ENCODE assay signal across 25 mouse cellular contexts in genomic region chr7:30993986-30994385, GRCm38 (mm10). TPM values are rescaled to one million over a fixed set of nuclear protein-coding genes. Genes with fewer than 3 reads are reported as not detected.
A peak's percentile ranks its signal among the peaks of the same experiment; 100 is the strongest.
DNase-seq lines count a peak whose midpoint lies in the region; ATAC-seq and TF ChIP-seq lines count a peak whose summit lies in the region.
"Had no signal": no experiment of that assay in that cellular context is flagged by ENCODE, and none has a peak within 500 bp of the region (broad histone marks: within the 10 kb centered on the region; RNA-seq: fewer than 3 reads in every experiment).

No protein-coding gene starts in this region.

- no peaks in the 10 kb centered on the region for H3K4me1 ChIP-seq in hindbrain, postnatal 0 days (ENCODE audit: insufficient read depth, low read length)
- no peaks in the 10 kb centered on the region for H3K4me1 ChIP-seq in hindbrain, embryonic 13.5 days (replicated peaks)
- H3K4me1 ChIP-seq in limb, embryonic 14.5 days (ENCODE audit: control insufficient read depth, insufficient read depth, low read length), result no peaks in the 10 kb centered on the region
- H3K4me1 ChIP-seq: embryonic facial prominence, embryonic 12.5 days; forebrain, embryonic 10.5 days had no signal

- DNase-seq in cerebellum, adult 9-10 months, result peak; percentile 24
- DNase-seq in cerebellum, adult 8-10 months, result no peak
- DNase-seq in hindbrain, postnatal 0 days (ENCODE audit: low spot score), result peak; percentile 26
- peak; percentile 72 for DNase-seq in NIH3T3 (ENCODE audit: low read depth)
- peak; percentile 29 for DNase-seq in limb, embryonic 14.5 days (ENCODE audit: low spot score)
- DNase-seq in gastrocnemius, postnatal 4 days (ENCODE audit: low spot score in 2 of 2), result no peak
- DNase-seq: adrenal gland, adult 8-10 months; adrenal gland, postnatal 36 days; cerebellum, adult 11 months; embryo, embryonic 11 days; gastrocnemius, adult 2 months; gastrocnemius, postnatal 25 days; heart, adult 11 months; heart, postnatal 36 days; kidney, adult 11 months had no signal

- H3K27me3 ChIP-seq in hindbrain, postnatal 0 days (ENCODE audit: insufficient read depth, low read length), result no peaks in the 10 kb centered on the region
- no peaks in the 10 kb centered on the region; the same call in 1 of the 2 replicates for H3K27me3 ChIP-seq in hindbrain, embryonic 13.5 days
- H3K27me3 ChIP-seq in limb, embryonic 14.5 days (ENCODE audit: control insufficient read depth, insufficient read depth, low read length), result no peaks in the 10 kb centered on the region
- H3K27me3 ChIP-seq: embryonic facial prominence, embryonic 12.5 days; heart, embryonic 13.5 days had no signal

- no peak for TF ChIP-seq CTCF in hindbrain, postnatal 0 days (IDR thresholded peaks at IDR 0.05; ENCODE audit: low read depth)

- no peaks in the 10 kb centered on the region for H3K9me3 ChIP-seq in hindbrain, postnatal 0 days (ENCODE audit: low read length)
- H3K9me3 ChIP-seq in hindbrain, embryonic 13.5 days, result no peaks in the 10 kb centered on the region
- 0 out of 2 replicates have a peak, but pooled peaks cover 4% of the 10 kb centered on the region for H3K9me3 ChIP-seq in limb, embryonic 14.5 days (ENCODE audit: control insufficient read depth, low read length)

- H3K4me2 ChIP-seq in hindbrain, postnatal 0 days (ENCODE audit: low read depth, low read length), result no peak overlapping the region
- no peak overlapping the region for H3K4me2 ChIP-seq in hindbrain, embryonic 13.5 days
- H3K4me2 ChIP-seq in limb, embryonic 14.5 days (replicated peaks; ENCODE audit: low read depth, low read length, severe bottlenecking), result no peak overlapping the region
- H3K4me2 ChIP-seq: embryonic facial prominence, embryonic 12.5 days; heart, embryonic 13.5 days had no signal

- no peaks in the 10 kb centered on the region for H3K36me3 ChIP-seq in hindbrain, postnatal 0 days (ENCODE audit: insufficient read depth, low read length)
- H3K36me3 ChIP-seq in hindbrain, embryonic 13.5 days, result no peaks in the 10 kb centered on the region
- H3K36me3 ChIP-seq in limb, embryonic 14.5 days (ENCODE audit: control insufficient read depth, insufficient read depth, low read length), result no peaks in the 10 kb centered on the region
- H3K36me3 ChIP-seq: embryonic facial prominence, embryonic 12.5 days; forebrain, embryonic 10.5 days; heart, embryonic 13.5 days had no signal

- 55% methylated on average over 5 of the region's 5 CpGs for WGBS in hindbrain, postnatal 0 days
- 86% methylated on average over 5 of the region's 5 CpGs for WGBS in hindbrain, embryonic 13.5 days
- WGBS in limb, embryonic 14.5 days, result 55% methylated on average over 5 of the region's 5 CpGs

- no peak overlapping the region for H3K27ac ChIP-seq in hindbrain, postnatal 0 days
- H3K27ac ChIP-seq in hindbrain, embryonic 13.5 days, result no peak overlapping the region
- no peak overlapping the region for H3K27ac ChIP-seq in limb, embryonic 14.5 days (replicated peaks; ENCODE audit: low read depth, low read length)
- H3K27ac ChIP-seq: embryonic facial prominence, embryonic 12.5 days; forebrain, embryonic 10.5 days; gastrocnemius, adult 2 months; heart, embryonic 13.5 days had no signal

- no peak overlapping the region for H3K9ac ChIP-seq in hindbrain, postnatal 0 days (replicated peaks; ENCODE audit: low read length)
- H3K9ac ChIP-seq in hindbrain, embryonic 13.5 days, result no peak overlapping the region
- no peak overlapping the region for H3K9ac ChIP-seq in limb, embryonic 14.5 days (ENCODE audit: low read depth, low read length, severe bottlenecking)
- H3K9ac ChIP-seq: embryonic facial prominence, embryonic 12.5 days; heart, embryonic 13.5 days had no signal

- no peak for ATAC-seq in hindbrain, postnatal 0 days
- no peak for ATAC-seq in hindbrain, embryonic 13.5 days (ENCODE audit: low FRiP score)
- no peak for ATAC-seq in limb, embryonic 14.5 days (ENCODE audit: low FRiP score, low read depth)
- ATAC-seq: forebrain, embryonic 14.5 days; hindbrain, embryonic 16.5 days had no signal

- H3K4me3 ChIP-seq in hindbrain, postnatal 0 days (ENCODE audit: low read length), result no peak overlapping the region
- H3K4me3 ChIP-seq in hindbrain, embryonic 13.5 days, result no peak overlapping the region
- H3K4me3 ChIP-seq in limb, embryonic 14.5 days (replicated peaks; ENCODE audit: low read length), result no peak overlapping the region
- H3K4me3 ChIP-seq: embryonic facial prominence, embryonic 12.5 days; forebrain, embryonic 10.5 days; gastrocnemius, adult 2 months; heart, embryonic 13.5 days had no signal

- TF ChIP-seq POLR2A in limb, embryonic 14.5 days (IDR thresholded peaks at IDR 0.05; ENCODE audit: borderline replicate concordance, extremely low read depth, insufficient read depth, insufficient read length), result no peak

RNA-seq across cellular contexts. Expression of gene Fam187b, which starts 20.4 kb away (rescaled TPM):
- 0.16 and 2.0 TPM in 2 replicates for total RNA-seq in hindbrain, postnatal 0 days (2014; rRNA removed)
- polyA plus RNA-seq in hindbrain, postnatal 0 days (2015; fragmentation: Nextera tagmentation; extraction: Ambion mirVana), result 0.77 and 0.89 TPM in 2 replicates
- polyA plus RNA-seq in hindbrain, embryonic 13.5 days (2015; fragmentation: Nextera tagmentation; extraction: Ambion mirVana), result 0.96 and 0.97 TPM in 2 replicates
- 1.4 TPM in 2 replicates for polyA plus RNA-seq in limb, embryonic 14.5 days (2012; rRNA removed)
- polyA plus RNA-seq in limb, embryonic 14.5 days (2014; fragmentation: Nextera tagmentation; extraction: Ambion mirVana), result 1.1 and 1.4 TPM in 2 replicates
- under 1 TPM in 1 of 2 experiments, not detected in 1; 0.20 TPM for total RNA-seq in gastrocnemius, postnatal 4 days (2021)
- total RNA-seq: gastrocnemius, adult 2 months; gastrocnemius, postnatal 25 days; MEL had no signal
- polyA plus RNA-seq: C2C12 had no signal

RNA-seq across cellular contexts. Expression of gene Lsr, which starts 20.7 kb away (rescaled TPM):
- total RNA-seq in hindbrain, postnatal 0 days (2014; rRNA removed), result 22.8 and 28.8 TPM in 2 replicates
- polyA plus RNA-seq in hindbrain, postnatal 0 days (2015; fragmentation: Nextera tagmentation; extraction: Ambion mirVana), result 25.3 and 25.5 TPM in 2 replicates
- 17.2 and 18.8 TPM in 2 replicates for polyA plus RNA-seq in hindbrain, embryonic 13.5 days (2015; fragmentation: Nextera tagmentation; extraction: Ambion mirVana)
- polyA plus RNA-seq in limb, embryonic 14.5 days (2012; rRNA removed), result 24.3 and 32.3 TPM in 2 replicates
- 29.4 and 29.9 TPM in 2 replicates for polyA plus RNA-seq in limb, embryonic 14.5 days (2014; fragmentation: Nextera tagmentation; extraction: Ambion mirVana)
- total RNA-seq in gastrocnemius, postnatal 4 days (2021), result under 1 TPM; 0.74 to 0.75 TPM
- total RNA-seq: MEL had no signal

RNA-seq across cellular contexts. Expression of gene Usf2, which starts 37.4 kb away (rescaled TPM):
- 103 and 114 TPM in 2 replicates for total RNA-seq in hindbrain, postnatal 0 days (2014; rRNA removed)
- 27.1 and 28.0 TPM in 2 replicates for polyA plus RNA-seq in hindbrain, postnatal 0 days (2015; fragmentation: Nextera tagmentation; extraction: Ambion mirVana)
- 25.9 and 26.0 TPM in 2 replicates for polyA plus RNA-seq in hindbrain, embryonic 13.5 days (2015; fragmentation: Nextera tagmentation; extraction: Ambion mirVana)
- 150 and 169 TPM in 2 replicates for polyA plus RNA-seq in limb, embryonic 14.5 days (2012; rRNA removed)
- polyA plus RNA-seq in limb, embryonic 14.5 days (2014; fragmentation: Nextera tagmentation; extraction: Ambion mirVana), result 24.0 and 24.5 TPM in 2 replicates
- total RNA-seq in gastrocnemius, postnatal 4 days (2021), result 10 to 100 TPM; 79.3 to 80.5 TPM

RNA-seq across cellular contexts. Expression of gene Fxyd5, which starts 48.3 kb away (rescaled TPM):
- 15.3 and 22.1 TPM in 2 replicates for total RNA-seq in hindbrain, postnatal 0 days (2014; rRNA removed)
- polyA plus RNA-seq in hindbrain, postnatal 0 days (2015; fragmentation: Nextera tagmentation; extraction: Ambion mirVana), result 33.3 and 35.3 TPM in 2 replicates
- 13.0 and 20.0 TPM in 2 replicates for polyA plus RNA-seq in hindbrain, embryonic 13.5 days (2015; fragmentation: Nextera tagmentation; extraction: Ambion mirVana)
- polyA plus RNA-seq in limb, embryonic 14.5 days (2012; rRNA removed), result 17.4 and 20.5 TPM in 2 replicates
- polyA plus RNA-seq in limb, embryonic 14.5 days (2014; fragmentation: Nextera tagmentation; extraction: Ambion mirVana), result 28.8 and 31.3 TPM in 2 replicates
- total RNA-seq in gastrocnemius, postnatal 4 days (2021), result 10 to 100 TPM; 21.2 to 23.0 TPM

RNA-seq across cellular contexts. Expression of gene Hamp, which starts 50.2 kb away (rescaled TPM):
- not detected in 2 replicates for total RNA-seq in hindbrain, postnatal 0 days (2014; rRNA removed)
- polyA plus RNA-seq in hindbrain, postnatal 0 days (2015; fragmentation: Nextera tagmentation; extraction: Ambion mirVana), result not detected in 2 replicates
- polyA plus RNA-seq in hindbrain, embryonic 13.5 days (2015; fragmentation: Nextera tagmentation; extraction: Ambion mirVana), result not detected in 2 replicates
- 0.23 TPM in 1 of 2 replicates, not detected in the other for polyA plus RNA-seq in limb, embryonic 14.5 days (2012; rRNA removed)
- not detected in 2 replicates for polyA plus RNA-seq in limb, embryonic 14.5 days (2014; fragmentation: Nextera tagmentation; extraction: Ambion mirVana)
- under 1 TPM in 1 of 2 experiments, not detected in 1; 0.78 TPM for total RNA-seq in gastrocnemius, postnatal 4 days (2021)
- total RNA-seq: gastrocnemius, adult 2 months; gastrocnemius, postnatal 25 days; MEL had no signal
- polyA plus RNA-seq: C2C12; embryonic facial prominence, embryonic 12.5 days; forebrain, embryonic 10.5 days; forebrain, embryonic 14.5 days; hindbrain, embryonic 11.5 days; hindbrain, embryonic 16.5 days; intestine, embryonic 14.5 days had no signal

Comparison
In these comparisons a context has a peak if more than half of its experiments do, and no peak if none do; other contexts are left out.
1. DNase-seq: peak in cerebellum, adult 9-10 months (single experiment), hindbrain, postnatal 0 days (single experiment), NIH3T3 (single experiment) and limb, embryonic 14.5 days (single experiment); none in cerebellum, adult 8-10 months (single experiment) and gastrocnemius, postnatal 4 days (0 of 2).